Comparison of ENCODE assay signal across 9 mouse cellular contexts in the genomic region with DNA sequence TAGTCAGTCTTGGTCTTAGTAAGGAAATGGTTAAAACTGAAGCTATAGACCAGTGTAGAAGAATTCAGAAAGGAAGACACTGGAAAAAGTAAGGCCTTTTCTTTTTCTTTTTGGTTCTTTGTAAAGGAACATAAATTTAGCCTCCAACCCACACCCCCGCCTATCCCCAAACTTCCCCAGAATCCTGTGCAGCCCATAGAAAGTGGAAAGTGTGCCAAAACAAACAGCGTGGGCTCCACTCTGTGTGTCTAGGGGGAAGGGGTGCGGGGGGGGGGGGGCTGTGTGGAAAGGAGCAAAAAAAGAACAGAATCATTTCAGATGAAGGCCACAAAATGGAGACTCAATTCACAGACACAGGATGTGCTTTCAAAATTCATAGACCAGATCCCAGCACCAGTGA.
A peak's percentile ranks its signal among the peaks of the same experiment; 100 is the strongest.
DNase-seq lines count a peak whose midpoint lies in the region; ATAC-seq and TF ChIP-seq lines count a peak whose summit lies in the region.
"Had no signal": no experiment of that assay in that cellular context is flagged by ENCODE, and none has a peak within 500 bp of the region (broad histone marks: within the 10 kb centered on the region; RNA-seq: fewer than 3 reads in every experiment).

No protein-coding gene starts in this region.

- no peaks in the 10 kb centered on the region for H3K27me3 ChIP-seq in neural tube, embryonic 11.5 days (ENCODE audit: control insufficient read depth, insufficient read depth, low read length)
- no peaks in the 10 kb centered on the region for H3K27me3 ChIP-seq in liver, embryonic 13.5 days
- H3K27me3 ChIP-seq in stomach, postnatal 0 days (ENCODE audit: control insufficient read depth, insufficient read depth, low read length) = no peaks in the 10 kb centered on the region

- no peaks in the 10 kb centered on the region for H3K9me3 ChIP-seq in neural tube, embryonic 11.5 days (ENCODE audit: control insufficient read depth, low read length)
- H3K9me3 ChIP-seq in liver, embryonic 13.5 days (replicated peaks) = no peaks in the 10 kb centered on the region
- H3K9me3 ChIP-seq in stomach, postnatal 0 days (ENCODE audit: control insufficient read depth, low read length) = no peaks in the 10 kb centered on the region

- peaks cover 15% of the 10 kb centered on the region for H3K4me1 ChIP-seq in neural tube, embryonic 11.5 days (ENCODE audit: control insufficient read depth, insufficient read depth, low read length)
- H3K4me1 ChIP-seq in liver, embryonic 13.5 days (replicated peaks) = peaks cover 28% of the 10 kb centered on the region
- H3K4me1 ChIP-seq in stomach, postnatal 0 days (replicated peaks; ENCODE audit: control insufficient read depth, insufficient read depth) = peaks cover 11% of the 10 kb centered on the region

- peak; percentile 28; the same call in 1 of the 2 replicates for ATAC-seq in frontal cortex, adult (ENCODE audit: low TSS enrichment)
- ATAC-seq in neural tube, embryonic 11.5 days (ENCODE audit: insufficient read depth, low FRiP score, low TSS enrichment) = no peak
- ATAC-seq in liver, embryonic 13.5 days (ENCODE audit: low read depth) = no peak
- ATAC-seq in stomach, postnatal 0 days (ENCODE audit: low FRiP score, low TSS enrichment) = no peak

- DNase-seq in frontal cortex, postnatal 10 days (ENCODE audit: low spot score in 2 of 2) = no peak
- no peak for DNase-seq in neural tube, embryonic 11.5 days (ENCODE audit: low spot score)
- no peak for DNase-seq in neural tube, embryonic 10.5 days (ENCODE audit: extremely low spot score, low spot score)
- DNase-seq in liver, embryonic 13.5 days = no peak
- peak; percentile 30 for DNase-seq in stomach, postnatal 0 days (ENCODE audit: low spot score)
- no peak for DNase-seq in adrenal gland, adult 2 months
- no peak for DNase-seq in cerebellum, postnatal 4 days (ENCODE audit: low spot score in 2 of 2)
- DNase-seq: thymus, postnatal 14 days had no signal

- H3K9ac ChIP-seq in neural tube, embryonic 11.5 days (ENCODE audit: low read length) = peak overlapping the region; percentile 47
- no peak overlapping the region for H3K9ac ChIP-seq in liver, embryonic 13.5 days
- peak overlapping the region; percentile 45 for H3K9ac ChIP-seq in stomach, postnatal 0 days (ENCODE audit: low read length)

- peak overlapping the region; percentile 63 for H3K4me3 ChIP-seq in neural tube, embryonic 11.5 days (ENCODE audit: low read depth, low read length)
- H3K4me3 ChIP-seq in liver, embryonic 13.5 days (replicated peaks) = no peak overlapping the region
- H3K4me3 ChIP-seq in stomach, postnatal 0 days (ENCODE audit: low read depth, low read length) = peak overlapping the region; percentile 28

- H3K27ac ChIP-seq in neural tube, embryonic 11.5 days (ENCODE audit: low read depth, low read length) = peak overlapping the region; percentile 53
- H3K27ac ChIP-seq in liver, embryonic 13.5 days = peak overlapping the region; percentile 75
- H3K27ac ChIP-seq in stomach, postnatal 0 days (replicated peaks) = peak overlapping the region; percentile 88

- H3K4me2 ChIP-seq in neural tube, embryonic 11.5 days (ENCODE audit: low read depth) = peak overlapping the region; percentile 67
- peak overlapping the region; percentile 49 for H3K4me2 ChIP-seq in liver, embryonic 13.5 days
- H3K4me2 ChIP-seq in stomach, postnatal 0 days (replicated peaks; ENCODE audit: low read depth) = peak overlapping the region; percentile 65

- no peak for TF ChIP-seq EP300 in stomach, postnatal 0 days (optimal IDR thresholded peaks at IDR 0.05)

- H3K36me3 ChIP-seq in neural tube, embryonic 11.5 days (ENCODE audit: control insufficient read depth, insufficient read depth, low read length) = no peaks in the 10 kb centered on the region
- H3K36me3 ChIP-seq in liver, embryonic 13.5 days = no peaks in the 10 kb centered on the region
- no peaks in the 10 kb centered on the region for H3K36me3 ChIP-seq in stomach, postnatal 0 days (ENCODE audit: control insufficient read depth, insufficient read depth, low read length)

- 35% methylated on average over 3 of the region's 3 CpGs for WGBS in neural tube, embryonic 11.5 days
- WGBS in liver, embryonic 13.5 days (ENCODE audit: insufficient replicate concordance) = 36% methylated on average over 3 of the region's 3 CpGs
- 4% methylated on average over 2 of the region's 3 CpGs for WGBS in stomach, postnatal 0 days

- TF ChIP-seq CTCF in stomach, postnatal 0 days (IDR thresholded peaks at IDR 0.05; ENCODE audit: low read depth) = no peak
